Mouse (Mus musculus) spleen, embryonic (tissue): ENCODE measurements around the gene Ercc1.

Experiments used
- CTCF ChIA-PET: fragments of 350-600 bp; sonication (Branson Sonifier 250); formaldehyde crosslinking; loops from one replicate; lab custom pipeline; 2022; lab: Charles Lee

Ercc1 gene

GRCm38 (mm10) chr7:19360944-19361343 lies 16.4 kb downstream of the Ercc1 start:
- CTCF ChIA-PET = no interaction called here

GRCm38 (mm10) chr7:19361720-19362119 lies 17.1 kb downstream of the Ercc1 start:
- CTCF ChIA-PET = interaction anchor here (0.5 to 1.5 kb wide), 2 partner anchors 10 to 65 kb away, joined by 4 to 6 read pairs; no protein-coding TSS in a partner anchor

GRCm38 (mm10) chr7:19362276-19362675 lies 17.7 kb downstream of the Ercc1 start:
- CTCF ChIA-PET = interaction anchor here (0.6 to 1.5 kb wide), 2 partner anchors 9 to 30 kb away, joined by 4 to 18 read pairs; no protein-coding TSS in a partner anchor

DNA sequence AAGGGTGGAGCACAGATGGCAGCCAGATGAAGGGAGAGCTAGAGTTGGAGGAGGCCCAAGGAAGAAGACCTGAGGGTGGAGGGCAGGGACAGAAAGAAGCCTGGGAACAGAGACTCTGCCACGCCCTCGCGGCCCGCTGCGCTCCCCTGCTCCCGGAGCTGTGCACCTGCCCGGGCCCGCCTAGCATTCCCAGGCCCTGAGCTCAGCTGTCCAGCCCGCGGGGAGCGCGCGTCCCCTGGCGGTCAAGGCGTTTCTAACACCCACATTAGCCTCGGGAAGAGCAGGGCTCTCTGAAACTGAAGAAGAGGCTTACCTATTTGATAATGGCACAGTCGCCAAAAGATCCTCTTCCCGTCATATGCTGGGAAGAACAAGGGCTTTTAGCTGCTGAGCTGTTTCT lies 19.3 kb downstream of the Ercc1 start:
- CTCF ChIA-PET = interaction anchor here (0.9 to 1.4 kb wide), 3 partner anchors 54 to 83 kb away, joined by 3 to 5 read pairs (median 4); partner anchors contain the start of gene Fosb

DNA sequence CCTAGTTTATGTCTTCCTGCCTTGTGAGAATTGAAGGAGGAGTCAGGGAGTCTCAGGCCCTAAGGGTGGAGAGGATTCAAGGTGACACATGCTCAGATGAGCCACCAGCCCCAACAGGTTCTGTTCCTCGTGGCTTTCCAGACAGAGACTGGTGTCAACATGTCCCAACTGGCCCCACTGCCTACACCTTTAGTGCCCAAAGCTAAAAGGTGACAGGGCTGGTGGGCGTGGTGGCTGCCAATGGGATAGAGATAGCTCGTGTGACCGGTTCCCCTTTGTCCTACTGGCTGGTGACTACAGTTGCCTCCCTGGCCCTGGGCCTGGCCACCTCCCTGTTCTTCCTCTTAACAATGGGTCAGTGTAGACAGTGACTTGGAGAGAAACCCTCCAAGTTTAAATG lies 20.8 kb downstream of the Ercc1 start:
- CTCF ChIA-PET = no interaction called here

GRCm38 (mm10) chr7:19368380-19368779 lies 23.8 kb downstream of the Ercc1 start:
- CTCF ChIA-PET = no interaction called here

DNA sequence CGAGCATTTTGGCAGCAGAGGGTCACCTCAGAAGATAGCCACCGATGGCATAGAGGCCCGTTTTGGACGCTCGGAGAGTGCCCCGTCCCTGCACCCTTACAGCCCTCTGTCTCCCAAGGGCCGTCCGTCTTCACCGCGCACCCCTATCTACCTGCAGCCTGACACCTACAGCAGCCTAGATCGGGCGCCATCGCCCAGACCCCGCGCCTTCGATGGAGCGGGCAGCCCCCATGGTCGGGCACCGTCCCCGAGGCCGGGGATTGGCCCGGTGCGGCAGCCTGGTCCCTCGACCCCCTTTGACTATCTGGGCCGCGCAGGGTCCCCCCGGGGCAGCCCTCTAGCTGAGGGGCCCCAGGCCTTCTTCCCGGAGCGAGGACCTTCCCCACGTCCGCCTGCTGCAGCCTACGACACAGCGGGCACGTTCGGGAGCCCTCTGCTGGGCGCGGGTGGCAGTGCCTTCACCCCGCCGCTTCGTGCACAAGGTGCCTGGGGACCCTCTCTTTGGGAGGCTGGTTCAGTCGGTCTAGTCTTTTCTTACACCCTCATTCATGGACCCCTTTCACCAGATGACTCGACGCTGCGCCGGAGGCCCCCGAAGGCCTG lies 25.3 kb downstream of the Ercc1 start:
- CTCF ChIA-PET = interaction anchor here (0.6 kb wide), 1 partner anchor 343 kb away, joined by 4 read pairs; no protein-coding TSS in a partner anchor

DNA sequence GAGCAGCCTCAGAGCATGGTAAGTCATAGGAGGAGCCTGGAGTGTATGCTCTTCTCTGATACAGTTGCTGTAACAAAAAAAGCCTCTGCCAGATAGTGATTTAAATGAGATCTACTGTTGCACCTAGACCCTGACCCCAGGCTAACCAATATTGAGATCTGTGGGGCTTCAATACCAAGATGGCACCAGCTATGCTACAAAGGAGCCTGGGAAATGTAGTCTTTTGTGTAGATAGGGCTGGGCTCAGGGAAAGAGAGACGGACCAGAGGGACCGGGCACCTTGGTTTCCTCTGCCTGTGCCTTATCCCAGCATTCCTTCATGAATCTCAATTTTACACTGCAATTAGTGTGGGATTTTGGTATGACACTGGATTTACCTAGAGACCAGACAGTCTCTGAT lies 28.8 kb downstream of the Ercc1 start:
- CTCF ChIA-PET = no interaction called here

DNA sequence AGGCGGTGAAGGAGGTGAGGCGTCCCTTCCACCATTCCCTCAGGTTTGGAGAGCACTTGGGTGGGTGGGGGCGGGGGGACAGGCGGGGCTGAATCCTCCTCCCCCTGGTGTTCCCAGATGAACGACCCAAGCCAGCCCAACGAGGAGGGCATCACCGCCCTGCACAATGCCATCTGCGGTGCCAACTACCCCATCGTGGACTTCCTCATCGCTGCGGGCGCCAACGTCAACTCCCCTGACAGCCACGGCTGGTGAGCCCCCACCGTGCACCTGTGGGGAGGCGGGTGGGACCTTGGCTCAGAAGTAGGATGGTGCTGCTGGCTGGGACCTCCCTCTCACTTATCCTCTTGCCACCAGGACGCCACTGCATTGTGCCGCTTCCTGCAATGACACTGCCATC lies 30.8 kb downstream of the Ercc1 start:
- CTCF ChIA-PET = no interaction called here

- CTCF ChIA-PET = no interaction called here
These were observed 31.4 kb downstream of the Ercc1 start for GRCm38 (mm10) chr7:19376019-19376418.

DNA sequence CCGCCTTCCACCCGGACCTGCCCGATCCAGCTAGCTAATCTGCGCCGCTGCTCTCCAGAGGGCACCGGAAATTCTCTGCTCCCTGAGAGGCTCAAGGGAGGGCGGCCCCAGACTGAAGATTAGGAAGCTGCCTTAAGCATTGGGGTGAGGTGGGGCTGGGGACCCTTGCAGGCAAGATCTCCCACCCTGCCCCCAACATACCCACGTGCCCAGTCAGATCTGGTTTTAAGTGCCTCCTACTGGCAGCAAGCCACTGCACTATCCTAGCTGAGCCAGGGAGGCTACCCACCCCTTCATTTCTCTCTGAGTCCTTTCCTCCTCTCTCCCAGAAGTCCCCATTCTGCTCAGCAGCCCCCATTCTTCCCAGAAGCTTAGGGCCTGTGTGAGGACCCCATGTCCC lies 33.5 kb downstream of the Ercc1 start:
- CTCF ChIA-PET = no interaction called here

- CTCF ChIA-PET = no interaction called here
These were observed 37.0 kb downstream of the Ercc1 start, which contains the start of gene Ercc2 for GRCm38 (mm10) chr7:19381377-19382165. Gene Ercc2 (plus strand): TSS chr7:19382010.

DNA sequence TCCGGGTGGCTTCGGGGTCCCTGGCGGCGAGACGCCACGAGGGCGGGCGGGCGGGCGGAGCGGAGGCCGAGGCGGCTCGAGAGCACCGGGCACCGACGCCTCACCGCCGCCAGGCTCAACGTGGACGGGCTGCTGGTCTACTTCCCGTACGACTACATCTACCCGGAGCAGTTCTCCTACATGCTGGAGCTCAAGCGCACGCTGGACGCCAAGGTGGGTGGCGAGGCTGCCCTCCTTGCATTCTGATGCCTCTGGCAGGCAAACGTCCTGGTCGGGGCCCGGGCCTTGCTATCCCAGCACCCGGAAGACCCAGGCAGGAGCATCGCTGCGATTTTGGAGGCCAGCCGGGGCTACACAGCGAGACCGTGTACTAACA lies 37.6 kb downstream of the Ercc1 start:
- CTCF ChIA-PET = no interaction called here

GRCm38 (mm10) chr7:19383708-19384107 lies 39.1 kb downstream of the Ercc1 start:
- CTCF ChIA-PET = no interaction called here

GRCm38 (mm10) chr7:19388699-19389413 lies 44.3 kb downstream of the Ercc1 start:
- CTCF ChIA-PET = interaction anchor here (0.5 kb wide), 1 partner anchor 75 kb away, joined by 6 read pairs; no protein-coding TSS in a partner anchor

- CTCF ChIA-PET = no interaction called here
These were observed 49.9 kb downstream of the Ercc1 start for GRCm38 (mm10) chr7:19394484-19394883.

GRCm38 (mm10) chr7:19399496-19400280 lies 55.1 kb downstream of the Ercc1 start:
- CTCF ChIA-PET = interaction anchor here (0.5 to 0.6 kb wide), 2 partner anchors 37 to 413 kb away, joined by 3 read pairs; no protein-coding TSS in a partner anchor

DNA sequence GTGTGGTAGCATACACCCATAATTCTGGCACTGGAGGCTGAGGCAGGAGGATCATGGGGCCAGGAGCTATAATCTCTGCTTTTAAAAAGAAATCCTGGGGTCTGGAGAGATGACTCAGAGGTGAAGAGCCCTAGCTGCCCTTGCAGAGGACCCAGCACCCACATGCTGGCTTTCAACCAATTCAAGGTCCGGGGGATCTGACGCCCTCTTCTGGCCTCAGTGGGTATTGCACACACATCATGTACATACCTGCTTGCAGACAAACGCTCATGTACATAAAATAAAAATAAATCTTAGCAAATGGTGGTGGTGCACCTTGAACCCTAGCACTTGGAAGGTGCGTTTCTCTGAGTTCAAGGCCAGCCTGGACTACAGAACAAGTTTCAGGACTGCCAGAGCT lies 56.4 kb downstream of the Ercc1 start:
- CTCF ChIA-PET = no interaction called here

- CTCF ChIA-PET = no interaction called here
These were observed 58.0 kb downstream of the Ercc1 start for GRCm38 (mm10) chr7:19402535-19403112.

DNA sequence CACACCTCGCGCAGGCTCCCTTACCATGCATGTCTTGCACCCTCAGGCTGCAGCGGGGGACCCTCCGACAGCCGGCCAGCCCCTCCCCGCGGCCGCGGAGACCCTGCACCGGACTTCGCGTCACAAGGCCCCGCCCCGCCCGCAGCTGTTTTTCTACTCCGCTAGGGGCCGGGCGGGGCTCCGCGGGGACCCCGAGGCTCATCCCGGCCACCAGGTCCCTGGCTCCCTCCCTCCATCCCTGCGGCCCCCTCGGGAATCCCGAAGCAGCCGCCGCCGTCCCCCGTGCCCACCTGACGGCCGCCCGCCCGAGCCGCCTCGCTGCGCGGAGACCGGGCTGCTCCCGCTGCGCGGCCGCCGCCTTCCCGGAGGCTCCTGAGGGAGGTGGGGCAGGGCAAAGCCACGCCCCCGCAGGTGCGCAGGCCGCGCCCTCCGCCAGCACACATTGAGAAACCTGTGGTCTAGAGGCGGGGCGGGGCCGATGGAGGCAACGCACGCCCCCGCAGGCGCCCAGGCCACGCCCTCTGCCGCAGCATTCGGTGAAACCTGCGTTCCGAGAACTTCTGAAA lies 59.2 kb downstream of the Ercc1 start, which contains the start of gene Klc3:
Gene Klc3, minus strand, starts transcription at position 374 of the 566 bp plus-strand sequence.
- CTCF ChIA-PET = no interaction called here
